Mouse (Mus musculus) right cerebral cortex, postnatal 10 days (tissue): ENCODE data around the gene Ankrd37.

Source experiments
- DNase-seq, 2 experiments: peaks; one replicate each; pipeline ENCODE4 v3.0.0; 2021; ENCODE audit warnings: low spot score in 2 of 2

Ankrd37 gene

GRCm38 (mm10) chr8:45973988-45974505 is 31.5 kb downstream of the Ankrd37 start:
- DNase-seq, result no peak

DNA sequence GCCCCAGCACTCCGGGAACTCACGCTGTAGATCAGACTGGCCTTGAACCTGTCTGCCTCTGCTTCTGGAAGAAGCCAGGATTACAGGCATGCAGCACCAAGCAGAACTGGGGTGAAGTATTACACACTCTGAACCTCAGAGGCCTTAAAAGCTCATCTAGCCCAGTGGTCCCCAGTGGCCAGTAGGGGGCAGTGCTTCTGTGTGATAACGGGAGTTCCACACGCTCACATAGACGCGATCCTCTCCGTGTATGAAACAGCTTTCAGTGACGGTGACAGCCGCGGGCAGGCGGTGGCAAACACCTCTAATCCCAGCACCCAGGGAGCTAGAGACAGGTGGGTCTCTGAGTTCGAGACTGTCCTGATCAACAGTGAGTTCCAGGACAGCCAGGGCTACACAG is 34.6 kb downstream of the Ankrd37 start:
- DNase-seq, result no peak

DNA sequence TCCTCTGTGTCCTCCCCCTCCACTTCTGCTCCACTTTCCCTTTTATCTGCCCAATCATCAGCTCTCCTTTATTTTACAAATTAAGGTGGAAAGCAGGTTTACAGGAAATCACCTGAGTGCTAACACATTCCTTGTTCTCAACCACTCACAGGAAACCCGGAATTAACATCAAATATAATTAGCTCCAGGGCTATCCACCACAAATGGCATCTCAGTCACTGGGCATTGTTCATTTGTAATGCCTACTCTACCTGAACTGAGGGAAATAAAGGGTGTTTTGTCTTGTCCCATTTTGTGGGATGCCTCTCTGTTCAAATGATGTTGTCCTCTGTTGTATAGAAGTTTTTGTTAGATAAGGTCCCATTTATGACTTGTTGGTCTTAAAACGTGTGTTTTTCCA is 54.9 kb downstream of the Ankrd37 start:
- DNase-seq, result no peak
